Mouse (Mus musculus) layer of hippocampus, adult 11-12 months (tissue): ENCODE results near the gene Tec.
"Not testable (repeated sequence)": the region's sequence is repeated elsewhere in the genome, so short reads cannot be mapped to it uniquely, and the experiment has no call there.

Experiments
- DNase-seq: peaks from one replicate; pipeline ENCODE4 v3.0.0; 2022; ENCODE audit warnings: low spot score

Tec gene

GRCm38 (mm10) chr5:72820651-72821050, 47.6 kb downstream of the Tec start:
- DNase-seq, result no peak

- DNase-seq, result no peak
Observed at GRCm38 (mm10) chr5:72820036-72820640, 48.1 kb downstream of the Tec start.

GRCm38 (mm10) chr5:72818513-72819180, 49.6 kb downstream of the Tec start:
- DNase-seq, result no peak

- no peak for DNase-seq
Observed at GRCm38 (mm10) chr5:72817523-72818091, 50.7 kb downstream of the Tec start.

GRCm38 (mm10) chr5:72816960-72817359, 51.3 kb downstream of the Tec start:
- not testable (repeated sequence) for DNase-seq

GRCm38 (mm10) chr5:72816491-72816890, 51.8 kb downstream of the Tec start:
- no peak for DNase-seq

GRCm38 (mm10) chr5:72816046-72816445, 52.2 kb downstream of the Tec start:
- no peak for DNase-seq

GRCm38 (mm10) chr5:72815361-72815760, 52.9 kb downstream of the Tec start:
- no peak for DNase-seq

- DNase-seq, result no peak
Observed at GRCm38 (mm10) chr5:72814072-72814471, 54.2 kb downstream of the Tec start.

- no peak for DNase-seq
Observed at GRCm38 (mm10) chr5:72812908-72813307, 55.4 kb downstream of the Tec start.

GRCm38 (mm10) chr5:72812328-72812727, 56.0 kb downstream of the Tec start:
- DNase-seq, result no peak

GRCm38 (mm10) chr5:72811397-72811796, 56.9 kb downstream of the Tec start:
- no peak for DNase-seq

GRCm38 (mm10) chr5:72810990-72811389, 57.3 kb downstream of the Tec start:
- no peak for DNase-seq

- no peak for DNase-seq
Observed at GRCm38 (mm10) chr5:72809480-72809879, 58.8 kb downstream of the Tec start.

- no peak for DNase-seq
Observed at GRCm38 (mm10) chr5:72808456-72809111, 59.7 kb downstream of the Tec start.

- no peak for DNase-seq
Observed at GRCm38 (mm10) chr5:72802851-72803250, 65.4 kb downstream of the Tec start.

- no peak for DNase-seq
Observed at GRCm38 (mm10) chr5:72798563-72798962, 69.7 kb downstream of the Tec start.

- DNase-seq, result peak; percentile 24
Observed at GRCm38 (mm10) chr5:72796186-72796613, 72.1 kb downstream of the Tec start.

- DNase-seq, result no peak
Observed at GRCm38 (mm10) chr5:72793309-72793850, 74.9 kb downstream of the Tec start.

- DNase-seq, result no peak
Observed at GRCm38 (mm10) chr5:72791789-72792188, 76.5 kb downstream of the Tec start.

GRCm38 (mm10) chr5:72791386-72791785, 76.9 kb downstream of the Tec start:
- DNase-seq, result no peak

GRCm38 (mm10) chr5:72785451-72785850, 82.8 kb downstream of the Tec start:
- no peak for DNase-seq

- DNase-seq, result no peak
Observed at GRCm38 (mm10) chr5:72784719-72785118, 83.6 kb downstream of the Tec start.
